Mouse (Mus musculus): ENCODE data around the gene Itpkb. TPM values are rescaled to one million over a fixed set of nuclear protein-coding genes. Genes with fewer than 3 reads are reported as not detected.

Itpkb gene
- polyA plus RNA-seq, 1 experiment from 2014 or later = 5.0 TPM

DNA sequence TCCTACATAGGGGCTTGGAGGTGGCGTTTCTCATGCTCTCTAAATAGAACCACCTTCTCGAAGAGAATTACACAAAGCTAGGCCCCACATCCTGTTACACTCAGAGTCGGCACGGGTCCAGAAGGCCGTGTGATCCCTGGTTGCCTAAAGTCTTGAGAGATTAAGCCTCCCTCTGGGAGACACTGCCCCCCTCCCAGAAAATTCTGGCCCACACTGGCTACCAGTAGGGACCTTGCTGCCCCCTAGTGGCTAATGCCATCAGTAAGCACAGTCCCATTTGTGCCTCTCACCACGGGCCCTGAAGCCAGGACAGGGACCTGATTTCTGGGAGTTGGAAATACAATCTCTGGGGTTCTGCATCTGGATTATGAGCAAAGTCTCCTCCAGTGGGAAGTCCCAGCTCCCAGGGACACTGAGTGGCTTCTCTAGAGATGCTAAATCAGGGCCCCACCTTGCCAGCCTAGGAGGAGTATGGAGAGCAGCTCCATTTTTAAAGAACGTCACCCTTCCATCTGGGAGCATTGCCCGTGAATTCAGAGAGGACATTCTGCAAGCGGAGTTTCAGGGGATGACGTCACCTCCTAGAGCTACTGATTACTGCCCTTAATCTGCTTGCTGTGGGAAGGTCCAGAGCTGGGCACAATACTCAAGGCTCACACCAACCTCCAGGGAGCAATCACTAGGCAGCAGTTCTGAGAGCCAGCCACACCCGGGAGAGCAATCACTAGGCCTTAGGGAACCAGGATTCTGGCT is 92.0 kb downstream of the Itpkb start:
- Histone ChIP-seq H3K9ac (peak overlapping the region; percentile 55), H3K4me2 (peak overlapping the region; percentile 16; the same call in 1 of the 2 replicates), H3K36me3 (peaks cover 29% of the 10 kb centered on the region), H3K27me3 (replicated peaks) (0 out of 2 replicates have a peak, but pooled peaks cover 7% of the 10 kb centered on the region), H3K27ac (replicated peaks) (peak overlapping the region; percentile 78), H3K4me3 (no peak overlapping the region), H3K9me3 (no peaks in the 10 kb centered on the region), H3K4me1 (peaks cover 46% of the 10 kb centered on the region)
- no peak for ATAC-seq (ENCODE audit: extremely low read depth, insufficient number of reproducible peaks, low FRiP score, low TSS enrichment)
- WGBS = 14% methylated on average over 11 of the region's 11 CpGs

DNA sequence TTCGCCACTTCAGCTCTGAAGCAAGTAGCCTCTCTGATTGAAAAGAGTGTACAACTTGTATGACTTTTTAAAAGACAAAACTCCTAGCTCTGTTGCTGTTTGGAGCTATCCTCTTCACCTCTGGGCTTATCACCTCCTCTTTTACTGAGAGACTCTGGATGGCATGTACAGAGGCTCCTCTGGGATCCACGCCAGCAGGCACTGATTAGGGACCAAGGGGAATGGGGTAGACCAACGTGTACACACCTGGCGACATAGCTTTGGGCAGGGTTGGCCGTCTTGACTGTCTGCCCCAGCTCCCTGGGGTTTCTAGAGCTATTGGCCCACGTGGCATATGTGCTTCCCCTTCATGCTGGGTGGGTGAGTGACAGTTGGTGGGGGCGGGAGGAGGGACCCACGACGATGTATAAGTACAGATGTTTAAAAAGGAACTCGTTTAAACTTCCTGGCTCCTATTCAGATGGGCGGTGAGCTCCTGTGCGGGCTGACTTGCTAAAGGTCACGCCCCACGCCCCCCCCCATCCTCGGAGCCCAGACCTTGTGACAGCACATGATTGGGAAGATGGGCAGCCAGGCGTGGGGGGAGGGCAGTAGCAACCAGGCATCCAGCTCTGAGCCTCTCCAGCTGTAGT is 92.8 kb downstream of the Itpkb start:
- 0 out of 2 replicates have a peak, but pooled peaks cover 7% of the 10 kb centered on the region for H3K27me3 ChIP-seq (replicated peaks)
- H3K36me3 ChIP-seq = peaks cover 23% of the 10 kb centered on the region
- H3K4me2 ChIP-seq = no peak overlapping the region
- no peak overlapping the region; the same call in 1 of the 2 replicates for H3K9ac ChIP-seq
- no peak overlapping the region for H3K4me3 ChIP-seq
- peaks cover 50% of the 10 kb centered on the region for H3K4me1 ChIP-seq
- ATAC-seq (ENCODE audit: extremely low read depth, insufficient number of reproducible peaks, low FRiP score, low TSS enrichment) = no peak
- 42% methylated on average over 16 of the region's 16 CpGs for WGBS
- H3K27ac ChIP-seq (replicated peaks) = peak overlapping the region; percentile 78
- H3K9me3 ChIP-seq = no peaks in the 10 kb centered on the region

GRCm38 (mm10) chr1:180423931-180424330 is 93.6 kb downstream of the Itpkb start:
- Histone ChIP-seq H3K4me3 (no peak overlapping the region), H3K4me2 (no peak overlapping the region), H3K27ac (replicated peaks) (no peak overlapping the region), H3K4me1 (peaks cover 54% of the 10 kb centered on the region), H3K27me3 (replicated peaks) (0 out of 2 replicates have a peak, but pooled peaks cover 7% of the 10 kb centered on the region), H3K9me3 (no peaks in the 10 kb centered on the region), H3K9ac (no peak overlapping the region), H3K36me3 (peaks cover 15% of the 10 kb centered on the region)
- ATAC-seq (ENCODE audit: extremely low read depth, insufficient number of reproducible peaks, low FRiP score, low TSS enrichment) = no peak
- WGBS = 58% methylated on average over 3 of the region's 3 CpGs

- peaks cover 22% of the 10 kb centered on the region for H3K27me3 ChIP-seq (replicated peaks)
- no peak overlapping the region for H3K27ac ChIP-seq (replicated peaks)
- H3K4me1 ChIP-seq = peaks cover 40% of the 10 kb centered on the region
- no peak for ATAC-seq (ENCODE audit: extremely low read depth, insufficient number of reproducible peaks, low FRiP score, low TSS enrichment)
- no peak overlapping the region for H3K4me3 ChIP-seq
- no peaks in the 10 kb centered on the region for H3K36me3 ChIP-seq
- 83% methylated on average over 6 of the region's 6 CpGs for WGBS
- H3K4me2 ChIP-seq = no peak overlapping the region
- no peak overlapping the region for H3K9ac ChIP-seq
- H3K9me3 ChIP-seq = no peaks in the 10 kb centered on the region
These were observed 96.1 kb downstream of the Itpkb start for GRCm38 (mm10) chr1:180426405-180426804.

DNA sequence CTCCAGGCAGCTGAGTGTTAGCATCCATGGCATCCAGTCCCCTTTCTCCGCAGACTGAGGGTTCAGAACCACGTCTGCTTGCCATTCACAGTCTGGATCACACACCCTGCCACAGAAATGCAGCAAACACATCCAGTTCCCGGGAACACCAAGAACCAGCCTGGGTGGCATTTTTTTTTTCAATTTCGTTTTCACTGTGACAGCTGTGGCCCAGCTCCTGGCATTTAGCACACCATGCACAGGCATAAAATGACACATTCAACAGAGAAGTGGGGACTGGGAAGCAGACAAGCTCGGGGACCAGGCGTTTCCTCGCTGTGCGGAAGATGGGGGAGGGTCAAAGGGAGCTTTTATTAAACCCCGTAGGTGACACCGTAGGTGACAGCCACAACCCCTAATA is 97.4 kb downstream of the Itpkb start:
- ATAC-seq (ENCODE audit: extremely low read depth, insufficient number of reproducible peaks, low FRiP score, low TSS enrichment) = no peak
- Histone ChIP-seq H3K36me3 (no peaks in the 10 kb centered on the region), H3K9me3 (no peaks in the 10 kb centered on the region), H3K9ac (peak overlapping the region; percentile 17; the same call in 1 of the 2 replicates), H3K4me1 (peaks cover 27% of the 10 kb centered on the region), H3K27me3 (replicated peaks) (peaks cover 34% of the 10 kb centered on the region), H3K27ac (replicated peaks) (peak overlapping the region; percentile 43), H3K4me3 (no peak overlapping the region), H3K4me2 (peak overlapping the region; percentile 38)
- 51% methylated on average over 10 of the region's 10 CpGs for WGBS

DNA sequence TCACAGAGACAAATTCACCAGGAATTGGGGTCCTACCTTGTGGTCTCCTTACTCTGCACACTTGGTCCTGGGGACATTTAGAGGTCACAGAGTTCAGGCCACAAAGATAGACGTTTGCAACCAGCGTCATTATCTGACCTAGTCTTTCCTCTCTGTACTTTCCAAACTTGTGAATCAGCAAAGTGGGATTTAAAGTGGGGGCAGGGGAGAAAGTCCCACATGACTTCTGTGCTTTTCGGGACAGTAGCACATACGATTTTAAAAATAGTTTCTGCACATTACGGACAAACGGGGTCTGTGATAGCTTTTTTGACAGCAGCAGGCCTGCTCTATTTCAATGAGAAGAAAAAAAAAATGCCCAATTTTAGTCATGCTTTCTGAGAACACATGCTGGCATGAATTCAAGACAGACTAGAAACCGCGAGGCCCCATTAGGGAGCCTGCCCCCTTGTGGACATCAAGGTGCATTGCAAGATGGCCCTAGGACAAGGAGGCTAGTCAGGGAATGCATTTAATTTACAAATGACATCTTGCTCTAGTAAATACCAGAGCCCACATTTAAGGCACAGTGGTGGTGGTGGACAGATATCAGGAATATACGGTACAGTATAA is 97.9 kb downstream of the Itpkb start:
- Histone ChIP-seq H3K4me3 (no peak overlapping the region), H3K9ac (peak overlapping the region; percentile 17; the same call in 1 of the 2 replicates), H3K27me3 (replicated peaks) (peaks cover 40% of the 10 kb centered on the region), H3K4me2 (peak overlapping the region; percentile 38), H3K36me3 (no peaks in the 10 kb centered on the region), H3K9me3 (no peaks in the 10 kb centered on the region), H3K4me1 (peaks cover 25% of the 10 kb centered on the region), H3K27ac (replicated peaks) (peak overlapping the region; percentile 43)
- 13% methylated on average over 9 of the region's 9 CpGs for WGBS
- ATAC-seq (ENCODE audit: extremely low read depth, insufficient number of reproducible peaks, low FRiP score, low TSS enrichment) = no peak

- H3K4me2 ChIP-seq = no peak overlapping the region
- H3K4me3 ChIP-seq = no peak overlapping the region
- H3K36me3 ChIP-seq = no peaks in the 10 kb centered on the region
- ATAC-seq (ENCODE audit: extremely low read depth, insufficient number of reproducible peaks, low FRiP score, low TSS enrichment) = no peak
- no peak overlapping the region for H3K9ac ChIP-seq
- H3K27ac ChIP-seq (replicated peaks) = no peak overlapping the region
- peaks cover 46% of the 10 kb centered on the region for H3K27me3 ChIP-seq (replicated peaks)
- no peaks in the 10 kb centered on the region for H3K9me3 ChIP-seq
- 73% methylated on average over 8 of the region's 8 CpGs for WGBS
- H3K4me1 ChIP-seq = peaks cover 20% of the 10 kb centered on the region
These were observed 98.6 kb downstream of the Itpkb start for GRCm38 (mm10) chr1:180428871-180429270.

DNA sequence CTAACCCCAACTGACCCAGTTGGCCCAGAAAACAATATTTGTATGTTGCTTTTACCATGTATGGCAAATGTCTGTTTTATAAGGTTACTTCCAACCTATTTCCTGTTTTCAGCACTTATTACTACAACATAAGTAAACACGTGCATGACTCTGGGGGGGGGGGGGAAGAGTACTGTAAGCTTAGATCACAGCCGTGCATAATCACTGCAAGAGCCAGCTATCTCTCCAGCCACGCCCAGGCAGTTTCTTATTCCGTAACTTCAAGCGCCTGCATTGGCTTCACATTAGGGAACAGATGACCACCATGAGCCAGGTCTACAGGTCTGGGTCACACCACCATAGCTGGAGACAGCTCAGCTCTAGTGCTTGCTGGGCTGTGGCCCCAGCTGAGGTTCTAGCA is 99.5 kb downstream of the Itpkb start:
- no peak overlapping the region for H3K9ac ChIP-seq
- H3K4me2 ChIP-seq = no peak overlapping the region
- peaks cover 51% of the 10 kb centered on the region for H3K27me3 ChIP-seq (replicated peaks)
- ATAC-seq (ENCODE audit: extremely low read depth, insufficient number of reproducible peaks, low FRiP score, low TSS enrichment) = no peak
- no peak overlapping the region for H3K27ac ChIP-seq (replicated peaks)
- H3K9me3 ChIP-seq = no peaks in the 10 kb centered on the region
- peaks cover 22% of the 10 kb centered on the region for H3K4me1 ChIP-seq
- no peak overlapping the region for H3K4me3 ChIP-seq
- WGBS = 47% methylated on average over 5 of the region's 5 CpGs
- H3K36me3 ChIP-seq = no peaks in the 10 kb centered on the region

DNA sequence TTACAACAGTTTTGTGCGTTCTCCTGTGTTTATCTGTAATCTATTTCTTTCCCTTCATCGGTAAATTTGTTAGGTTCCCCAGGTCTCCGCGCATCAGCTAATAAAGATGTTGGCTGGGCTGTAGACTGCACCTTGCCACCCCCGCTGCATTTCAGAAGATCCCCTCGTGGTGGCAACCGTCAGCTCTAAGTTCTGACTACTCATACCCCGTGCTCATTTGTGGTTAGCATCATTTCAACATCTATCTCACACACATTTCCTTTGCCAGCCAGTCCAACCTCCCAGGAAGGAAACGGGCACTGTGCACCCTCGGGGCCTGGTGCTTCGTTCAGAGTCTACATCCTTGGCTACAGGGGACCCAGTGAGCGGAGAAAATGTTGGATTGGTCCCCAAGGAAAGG is 101.5 kb downstream of the Itpkb start:
- H3K4me1 ChIP-seq = peaks cover 23% of the 10 kb centered on the region
- no peak overlapping the region for H3K4me2 ChIP-seq
- H3K36me3 ChIP-seq = no peaks in the 10 kb centered on the region
- no peaks in the 10 kb centered on the region for H3K9me3 ChIP-seq
- no peak overlapping the region for H3K27ac ChIP-seq (replicated peaks)
- no peak overlapping the region for H3K4me3 ChIP-seq
- H3K9ac ChIP-seq = no peak overlapping the region
- 61% methylated on average over 12 of the region's 12 CpGs for WGBS
- H3K27me3 ChIP-seq (replicated peaks) = peaks cover 67% of the 10 kb centered on the region
- no peak for ATAC-seq (ENCODE audit: extremely low read depth, insufficient number of reproducible peaks, low FRiP score, low TSS enrichment)

DNA sequence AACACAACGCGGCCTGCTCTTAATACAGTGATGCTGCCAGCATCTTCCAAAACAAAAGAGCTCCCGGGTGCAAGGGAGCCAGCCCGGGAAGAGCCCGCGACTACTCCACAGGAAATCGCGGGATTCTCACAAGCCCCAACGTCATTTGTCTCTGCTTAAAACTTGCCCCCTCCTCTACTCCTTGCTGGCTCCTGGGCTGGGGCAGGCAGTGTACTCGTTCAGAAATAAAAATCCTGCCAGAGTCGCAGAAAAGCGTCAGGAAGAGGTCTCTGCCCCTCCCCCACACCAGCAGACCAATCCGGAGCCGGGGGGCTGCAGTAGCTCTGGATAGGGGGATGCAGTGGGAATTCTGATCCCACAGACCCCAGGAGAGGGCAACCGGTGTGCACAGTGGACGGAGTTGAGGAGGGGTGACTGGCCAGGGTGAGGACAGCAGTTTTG is 102.8 kb downstream of the Itpkb start:
- 2% methylated on average over 16 of the region's 16 CpGs for WGBS
- H3K4me1 ChIP-seq = peaks cover 15% of the 10 kb centered on the region
- ATAC-seq (ENCODE audit: extremely low read depth, insufficient number of reproducible peaks, low FRiP score, low TSS enrichment) = no peak
- peak overlapping the region; percentile 60 for H3K4me2 ChIP-seq
- peak overlapping the region; percentile 32 for H3K4me3 ChIP-seq
- H3K27me3 ChIP-seq (replicated peaks) = peaks cover 79% of the 10 kb centered on the region
- no peak overlapping the region for H3K27ac ChIP-seq (replicated peaks)
- no peaks in the 10 kb centered on the region for H3K9me3 ChIP-seq
- no peaks in the 10 kb centered on the region for H3K36me3 ChIP-seq
- H3K9ac ChIP-seq = peak overlapping the region; percentile 58

DNA sequence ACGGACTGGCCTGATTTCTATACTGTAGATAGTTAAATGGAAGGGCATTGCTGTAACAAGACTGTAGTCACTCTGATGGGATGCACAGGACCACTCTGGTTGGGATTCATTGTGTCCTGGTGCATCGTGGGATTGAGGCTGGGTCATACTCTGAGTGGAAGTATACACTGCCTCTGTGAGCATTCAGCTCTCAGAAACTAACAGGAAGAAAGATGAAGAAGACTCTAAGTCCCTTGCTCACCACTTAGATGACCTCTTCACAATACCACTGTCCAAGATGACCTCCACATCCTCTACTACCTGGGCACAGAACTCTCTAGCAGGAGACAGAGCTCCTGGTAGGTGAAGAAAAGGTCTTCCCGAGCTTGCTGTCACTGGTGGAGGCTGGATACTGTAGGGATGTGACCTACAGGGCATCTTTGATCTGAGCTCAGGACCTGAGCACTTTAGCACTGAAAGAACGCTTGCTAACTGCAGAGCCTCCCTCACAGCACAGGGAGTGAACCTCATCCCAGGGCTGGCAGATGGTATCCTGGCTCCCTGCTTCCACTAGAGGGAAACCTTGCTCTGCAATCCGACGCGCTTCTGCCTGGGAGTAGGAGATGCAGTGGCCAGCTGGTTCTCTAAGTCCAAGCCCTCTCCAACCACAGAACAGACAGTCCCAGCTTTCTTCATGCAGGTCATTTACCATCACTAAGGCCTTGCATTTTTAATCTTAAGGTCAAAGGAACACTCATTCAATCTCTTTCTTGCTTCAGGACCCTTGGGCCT is 103.7 kb downstream of the Itpkb start:
- Histone ChIP-seq H3K4me2 (no peak overlapping the region), H3K4me3 (no peak overlapping the region), H3K27me3 (replicated peaks) (peaks cover 88% of the 10 kb centered on the region), H3K36me3 (no peaks in the 10 kb centered on the region), H3K9ac (no peak overlapping the region), H3K9me3 (no peaks in the 10 kb centered on the region), H3K4me1 (peaks cover 11% of the 10 kb centered on the region), H3K27ac (replicated peaks) (no peak overlapping the region)
- WGBS = 15% methylated on average over 7 of the region's 7 CpGs
- no peak for ATAC-seq (ENCODE audit: extremely low read depth, insufficient number of reproducible peaks, low FRiP score, low TSS enrichment)

All from heart, embryonic 13.5 days (tissue).